Mouse (Mus musculus) heart, embryonic 10.5 days (tissue): ENCODE measurements around the gene Cyb5b. TPM values are rescaled to one million over a fixed set of nuclear protein-coding genes. Genes with fewer than 3 reads are reported as not detected.
"Not testable (repeated sequence)": the region's sequence is repeated elsewhere in the genome, so short reads cannot be mapped to it uniquely, and the experiment has no call there.

ENCODE experiments used
- DNase-seq: peaks from one replicate; pipeline ENCODE4 v3.0.0-alpha.2; 2017; ENCODE audit warnings: low spot score
- H3K27ac ChIP-seq: fragments of 300-500 bp; sonication (generic); 2 replicates; pipeline ENCODE4 v1.5.1; 2016; ENCODE audit warnings: mild to moderate bottlenecking
- H3K27me3 ChIP-seq: fragments of 300-500 bp; sonication (generic); 2 replicates; pipeline ENCODE4 v1.6.1; 2016; ENCODE audit warnings: mild to moderate bottlenecking; ENCODE audit not compliant: poor library complexity, insufficient read depth, severe bottlenecking
- H3K36me3 ChIP-seq: fragments of 300-500 bp; sonication (generic); 2 replicates; pipeline ENCODE4 v1.6.1; 2016; ENCODE audit warnings: mild to moderate bottlenecking, moderate library complexity
- H3K4me1 ChIP-seq: fragments of 300-500 bp; sonication (generic); 2 replicates; pipeline ENCODE4 v1.6.1; 2016; ENCODE audit warnings: mild to moderate bottlenecking
- H3K4me3 ChIP-seq: fragments of 300-500 bp; sonication (generic); 2 replicates; pipeline ENCODE4 v1.5.1; 2016; ENCODE audit warnings: mild to moderate bottlenecking, moderate library complexity
- H3K9me3 ChIP-seq: fragments of 300-500 bp; sonication (generic); 2 replicates; pipeline ENCODE4 v1.6.1; 2016; ENCODE audit warnings: mild to moderate bottlenecking, moderate library complexity
- WGBS: fragments of 180-500 bp; shearing (Covaris S2); methylation state at CpG from one replicate; pipeline ENCODE4 v1.1.7; 2016; 5-methylcytosine and 5-hydroxymethylcytosine counted together
- polyA plus RNA-seq: library from polyadenylated mRNA; unstranded; fragments of >200 nt; fragmentation: Nextera tagmentation; extraction: Ambion mirVana; gene quantifications from 2 replicates; pipeline ENCODE4 v1.2.1, GENCODE M21; 2016

The Cyb5b gene
- polyA plus RNA-seq, 1 experiment from 2014 or later, result 92.3 TPM

DNA sequence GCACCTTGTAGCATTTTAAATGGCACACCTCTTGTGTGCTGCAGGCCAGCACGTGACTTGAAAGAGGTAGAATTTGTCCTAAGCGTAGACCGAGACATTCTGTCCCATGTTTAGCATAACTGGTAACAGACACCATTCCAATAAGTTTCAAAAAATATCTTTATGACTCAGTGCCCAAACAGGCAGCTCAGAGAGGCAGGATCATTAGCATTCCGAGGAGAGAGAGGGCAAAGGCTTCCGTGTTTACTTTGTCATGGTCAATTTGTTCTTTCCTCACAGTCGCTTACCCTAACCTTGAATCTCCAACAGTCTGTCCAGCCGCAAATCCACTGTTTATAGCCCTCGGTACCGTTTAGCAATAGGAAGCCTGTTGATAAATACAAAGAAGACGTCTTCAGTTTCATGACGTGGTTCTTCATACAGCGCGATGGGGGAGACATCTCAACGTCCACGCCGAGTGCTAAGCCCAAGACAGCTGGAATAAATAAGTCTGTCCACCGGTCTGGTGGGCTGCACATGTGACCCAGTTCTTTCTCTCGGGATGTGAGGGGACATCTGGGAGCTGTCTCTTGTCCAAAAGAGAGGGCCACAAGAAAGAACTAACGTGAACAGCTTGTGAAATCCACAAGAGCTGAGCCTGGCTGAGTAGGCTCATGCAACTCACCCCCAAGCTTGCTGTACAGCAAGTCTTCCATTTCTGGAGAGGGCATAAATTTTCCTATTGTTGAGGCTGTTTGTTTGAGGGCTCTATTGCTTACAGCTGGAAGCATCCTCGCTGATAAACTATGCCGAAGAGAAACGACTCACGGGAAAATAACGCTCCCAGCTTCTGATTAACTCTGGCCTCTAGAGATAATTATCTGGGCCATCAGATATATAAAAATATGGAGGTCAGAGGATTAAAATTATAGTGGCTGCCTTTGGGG lies 47.7 kb downstream of the Cyb5b start:
- Histone ChIP-seq H3K36me3 (no peaks in the 10 kb centered on the region), H3K4me1 (peaks cover 5% of the 10 kb centered on the region; the same call in 1 of the 2 replicates), H3K9me3 (no peaks in the 10 kb centered on the region), H3K4me3 (no peak overlapping the region), H3K27ac (0 out of 2 replicates have a peak overlapping the region, but pooled peaks have one; percentile 16), H3K27me3 (no peaks in the 10 kb centered on the region)
- no peak for DNase-seq
- WGBS, result 76% methylated on average over 24 of the region's 24 CpGs

DNA sequence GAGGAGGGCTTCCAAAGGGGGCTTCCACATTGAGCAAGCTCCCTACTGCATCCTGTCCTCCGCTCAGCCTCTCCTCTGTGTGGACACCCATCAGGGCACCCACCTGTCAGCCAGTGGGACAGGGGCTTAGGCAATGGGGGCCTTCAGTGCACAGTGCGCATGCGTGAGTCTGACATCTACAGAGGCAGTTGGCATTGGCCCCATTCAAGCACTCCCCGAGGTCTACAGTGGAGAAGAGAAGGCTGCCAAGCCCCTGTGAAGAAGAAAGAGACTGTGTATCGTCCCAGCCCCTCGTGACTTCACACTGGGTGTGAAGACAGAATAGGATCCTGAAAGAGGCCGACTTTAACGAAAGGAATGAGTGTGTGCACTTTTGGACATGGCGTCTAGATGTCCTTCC lies 54.7 kb downstream of the Cyb5b start:
- Histone ChIP-seq H3K4me3 (no peak overlapping the region), H3K27ac (no peak overlapping the region), H3K27me3 (no peaks in the 10 kb centered on the region; the same call in 1 of the 2 replicates), H3K9me3 (no peaks in the 10 kb centered on the region), H3K36me3 (no peaks in the 10 kb centered on the region), H3K4me1 (peaks cover 28% of the 10 kb centered on the region)
- 86% methylated on average over 9 of the region's 9 CpGs for WGBS
- no peak for DNase-seq

DNA sequence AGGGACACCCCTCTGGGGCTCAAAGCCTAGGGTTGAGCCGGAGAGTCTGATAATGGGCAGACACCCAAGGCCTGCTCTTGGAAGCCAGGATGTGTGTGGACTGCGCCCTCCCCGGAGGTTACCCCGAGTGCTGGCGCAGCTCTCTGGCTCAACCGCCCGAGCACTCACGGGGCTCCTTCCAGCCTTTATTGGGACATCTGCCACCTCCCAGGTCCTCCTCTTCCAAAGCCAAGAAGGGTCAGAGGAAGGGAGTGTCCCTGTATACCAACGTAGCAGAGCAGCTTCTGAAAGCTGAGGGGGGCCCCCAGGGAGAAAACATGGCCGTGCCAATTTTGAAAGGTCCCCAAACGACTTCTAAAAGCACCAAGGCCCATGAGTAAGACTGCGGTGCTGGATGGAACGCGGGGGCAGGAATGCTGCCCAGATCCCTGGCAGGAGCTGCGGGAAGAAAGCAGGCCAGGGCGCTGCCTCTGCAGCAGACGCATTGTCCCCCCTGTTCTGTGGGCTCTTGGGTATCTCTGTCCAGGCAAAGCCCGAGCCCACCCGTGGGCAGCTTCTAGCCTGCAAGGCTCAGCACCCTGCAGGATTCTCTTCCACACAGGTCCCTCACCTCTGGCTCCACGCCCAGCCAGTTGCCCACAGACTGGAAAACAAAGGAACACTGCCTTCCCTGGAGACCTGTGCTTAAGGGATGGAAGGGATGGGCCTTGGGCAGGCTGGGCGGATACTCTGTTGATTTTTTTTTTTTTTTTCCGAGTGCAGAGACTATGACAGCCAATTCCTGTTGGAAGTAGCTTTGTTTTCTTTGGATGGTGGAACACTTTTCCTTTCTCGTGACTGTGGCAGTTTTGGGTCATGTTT lies 55.5 kb downstream of the Cyb5b start:
- no peaks in the 10 kb centered on the region; the same call in 1 of the 2 replicates for H3K27me3 ChIP-seq
- DNase-seq, result no peak

DNA sequence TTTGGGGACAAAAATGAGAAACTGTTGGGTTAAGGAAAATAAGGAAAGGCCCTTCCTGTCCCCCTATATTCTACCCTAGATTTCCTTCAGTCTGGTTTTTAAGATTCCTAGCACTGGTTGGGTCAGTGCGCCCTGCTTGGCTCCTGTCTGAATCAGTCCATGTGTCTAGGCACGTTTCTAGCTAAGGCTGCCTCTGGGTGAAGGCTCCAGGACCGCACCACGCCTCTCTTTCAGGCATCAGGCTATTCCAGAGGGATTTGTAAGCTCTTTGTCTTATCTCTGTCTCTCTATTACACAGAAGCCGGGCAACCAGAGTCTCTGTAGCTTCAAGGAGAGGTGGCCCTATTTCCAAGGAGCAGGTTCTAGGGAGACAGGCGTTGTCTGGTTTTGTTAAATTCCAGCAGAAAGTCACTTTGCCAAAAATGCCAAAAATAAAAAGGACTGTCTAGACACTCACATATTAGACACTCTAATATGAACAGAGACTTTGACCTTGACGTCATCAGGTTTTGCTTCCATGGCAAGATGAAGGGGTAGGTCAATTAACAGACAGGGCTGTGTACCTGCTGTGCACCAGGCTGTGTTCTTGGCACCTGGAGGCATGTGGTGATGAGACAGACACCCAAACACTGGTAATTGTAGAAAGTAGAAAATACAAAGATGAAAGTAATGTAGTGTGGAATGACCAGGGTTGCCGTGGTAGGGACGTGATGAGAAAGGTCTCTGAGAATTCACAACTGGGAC lies 56.5 kb downstream of the Cyb5b start:
- Histone ChIP-seq H3K27ac (peak overlapping the region; percentile 70), H3K36me3 (no peaks in the 10 kb centered on the region), H3K9me3 (no peaks in the 10 kb centered on the region), H3K27me3 (no peaks in the 10 kb centered on the region; the same call in 1 of the 2 replicates), H3K4me3 (no peak overlapping the region), H3K4me1 (peaks cover 27% of the 10 kb centered on the region)
- no peak for DNase-seq
- 71% methylated on average over 9 of the region's 9 CpGs for WGBS

More for the DNA sequence above, 55.5 kb downstream of the Cyb5b start:
- Histone ChIP-seq H3K4me1 (peaks cover 28% of the 10 kb centered on the region), H3K36me3 (no peaks in the 10 kb centered on the region), H3K9me3 (no peaks in the 10 kb centered on the region), H3K27ac (peak overlapping the region; percentile 70; the same call in 1 of the 2 replicates), H3K4me3 (no peak overlapping the region)
- WGBS, result 70% methylated on average over 23 of the region's 23 CpGs

DNA sequence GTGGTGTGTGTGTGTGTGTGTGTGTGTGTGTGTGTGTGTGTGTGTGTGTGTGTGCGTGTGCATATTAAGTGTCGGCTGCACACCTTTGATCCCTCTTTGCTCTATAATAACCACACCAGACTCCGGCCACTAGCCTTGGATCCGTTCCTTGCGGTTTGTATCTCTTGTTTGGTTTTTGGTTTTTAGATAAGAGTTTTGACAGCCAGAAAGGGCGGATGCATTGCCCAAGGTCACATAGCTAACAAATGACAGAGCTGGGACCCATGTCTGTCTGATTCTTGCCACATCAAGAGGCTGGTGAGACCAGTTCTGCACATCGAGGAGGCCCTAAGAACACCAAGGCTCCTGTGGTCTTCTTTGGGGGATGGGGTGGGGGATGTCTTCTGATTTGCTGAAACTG lies 58.7 kb downstream of the Cyb5b start:
- 41% methylated on average over 7 of the region's 7 CpGs for WGBS
- H3K27me3 ChIP-seq, result no peaks in the 10 kb centered on the region; the same call in 1 of the 2 replicates

DNA sequence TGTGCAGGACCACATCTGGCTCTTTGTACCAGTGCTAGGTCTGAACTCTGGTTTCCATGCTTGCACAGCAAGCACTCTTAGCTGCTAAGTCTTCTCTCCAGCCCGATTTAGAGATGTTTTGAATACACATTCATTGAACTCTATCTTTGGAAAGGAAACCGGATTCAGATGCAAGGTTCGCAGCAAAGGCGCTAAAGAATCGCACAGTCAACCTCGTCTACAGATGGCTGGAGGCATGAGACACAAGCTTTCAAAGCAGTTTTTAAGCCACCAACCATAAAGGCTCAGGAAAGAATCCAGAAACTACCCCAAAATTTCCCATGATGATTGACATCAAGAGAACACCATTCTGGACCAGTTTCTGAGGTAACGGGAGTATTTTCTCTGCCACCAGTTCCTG lies 61.6 kb downstream of the Cyb5b start:
- no peaks in the 10 kb centered on the region for H3K36me3 ChIP-seq
- H3K27me3 ChIP-seq, result no peaks in the 10 kb centered on the region
- no peak for DNase-seq
- 88% methylated on average over 7 of the region's 7 CpGs for WGBS
- peaks cover 11% of the 10 kb centered on the region for H3K4me1 ChIP-seq
- no peak overlapping the region for H3K27ac ChIP-seq
- H3K4me3 ChIP-seq, result no peak overlapping the region
- no peaks in the 10 kb centered on the region for H3K9me3 ChIP-seq

More for the DNA sequence above, 58.7 kb downstream of the Cyb5b start:
- no peak for DNase-seq
- peaks cover 23% of the 10 kb centered on the region for H3K4me1 ChIP-seq
- H3K4me3 ChIP-seq, result no peak overlapping the region
- no peak overlapping the region for H3K27ac ChIP-seq
- no peaks in the 10 kb centered on the region for H3K36me3 ChIP-seq
- H3K9me3 ChIP-seq, result no peaks in the 10 kb centered on the region

DNA sequence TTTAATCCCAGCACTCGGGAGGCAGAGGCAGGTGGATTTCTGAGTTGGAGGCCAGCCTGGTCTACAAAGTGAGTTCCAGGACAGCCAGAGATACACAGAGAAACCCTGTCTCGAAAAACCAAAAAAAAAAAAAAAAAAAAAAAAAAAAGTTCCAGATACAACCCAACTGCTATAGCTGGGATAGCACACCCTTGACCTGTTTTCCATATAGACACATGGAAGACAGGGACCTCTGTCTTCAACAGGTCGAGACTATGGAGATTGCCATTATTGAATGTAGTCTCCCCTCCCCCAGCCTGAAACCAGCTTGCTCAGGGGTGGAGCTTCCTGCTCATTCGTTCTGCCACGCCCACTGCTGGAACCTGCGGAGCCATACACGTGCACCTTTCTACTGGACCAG lies 66.8 kb downstream of the Cyb5b start:
- H3K4me3 ChIP-seq, H3K27me3 ChIP-seq, H3K4me1 ChIP-seq, H3K36me3 ChIP-seq, H3K9me3 ChIP-seq, DNase-seq, H3K27ac ChIP-seq: not testable (repeated sequence)
- 60% methylated on average over 7 of the region's 7 CpGs for WGBS

DNA sequence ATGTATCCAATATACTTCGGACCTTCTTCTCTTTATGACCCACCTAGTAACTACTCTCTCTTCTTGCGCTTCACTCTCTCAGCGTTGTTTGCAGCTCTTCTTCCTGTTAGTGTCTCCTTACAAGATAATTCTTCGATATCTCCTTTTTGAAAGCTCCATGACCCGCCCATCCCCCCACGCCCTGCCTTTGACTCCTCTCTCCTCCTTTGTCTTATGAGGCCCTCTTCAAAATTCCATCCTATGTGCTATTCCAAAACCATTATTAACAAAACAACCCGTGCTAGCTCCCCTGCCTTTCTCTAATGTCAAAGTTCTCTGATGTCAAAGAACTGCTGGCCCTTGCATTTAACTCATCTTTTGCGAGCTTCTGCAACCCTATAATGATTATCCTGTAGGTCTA lies 67.7 kb downstream of the Cyb5b start:
- H3K4me1 ChIP-seq, result peaks cover 14% of the 10 kb centered on the region
- H3K36me3 ChIP-seq, result no peaks in the 10 kb centered on the region
- H3K27ac ChIP-seq, result no peak overlapping the region
- no peaks in the 10 kb centered on the region for H3K9me3 ChIP-seq
- H3K27me3 ChIP-seq, result no peaks in the 10 kb centered on the region
- no peak overlapping the region for H3K4me3 ChIP-seq
- DNase-seq, result no peak
- 85% methylated on average over 8 of the region's 8 CpGs for WGBS

DNA sequence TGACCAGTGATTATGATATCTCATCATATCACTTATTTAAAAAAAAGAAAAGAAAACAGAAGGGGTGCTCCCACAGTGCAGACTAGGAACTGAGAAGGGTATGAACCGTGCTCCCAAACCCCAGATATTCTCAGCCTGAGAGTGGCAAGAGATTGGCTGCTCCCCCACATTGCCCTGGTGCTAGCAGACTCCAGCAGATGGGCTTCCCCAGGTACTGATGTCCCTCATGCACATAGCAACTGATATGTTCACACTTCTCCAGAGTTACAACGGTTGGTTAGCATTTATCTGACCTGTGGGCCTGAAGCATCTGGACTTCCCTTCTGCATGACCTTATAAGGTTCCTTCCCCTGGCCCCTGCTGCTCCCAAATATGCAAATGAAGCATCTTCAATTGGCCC lies 68.6 kb downstream of the Cyb5b start:
- no peaks in the 10 kb centered on the region for H3K36me3 ChIP-seq
- H3K27ac ChIP-seq, result no peak overlapping the region
- no peak overlapping the region for H3K4me3 ChIP-seq
- H3K27me3 ChIP-seq, result no peaks in the 10 kb centered on the region
- no peak for DNase-seq
- H3K4me1 ChIP-seq, result peaks cover 20% of the 10 kb centered on the region
- no peaks in the 10 kb centered on the region for H3K9me3 ChIP-seq
- WGBS, result 67% methylated on average over 2 of the region's 2 CpGs

DNA sequence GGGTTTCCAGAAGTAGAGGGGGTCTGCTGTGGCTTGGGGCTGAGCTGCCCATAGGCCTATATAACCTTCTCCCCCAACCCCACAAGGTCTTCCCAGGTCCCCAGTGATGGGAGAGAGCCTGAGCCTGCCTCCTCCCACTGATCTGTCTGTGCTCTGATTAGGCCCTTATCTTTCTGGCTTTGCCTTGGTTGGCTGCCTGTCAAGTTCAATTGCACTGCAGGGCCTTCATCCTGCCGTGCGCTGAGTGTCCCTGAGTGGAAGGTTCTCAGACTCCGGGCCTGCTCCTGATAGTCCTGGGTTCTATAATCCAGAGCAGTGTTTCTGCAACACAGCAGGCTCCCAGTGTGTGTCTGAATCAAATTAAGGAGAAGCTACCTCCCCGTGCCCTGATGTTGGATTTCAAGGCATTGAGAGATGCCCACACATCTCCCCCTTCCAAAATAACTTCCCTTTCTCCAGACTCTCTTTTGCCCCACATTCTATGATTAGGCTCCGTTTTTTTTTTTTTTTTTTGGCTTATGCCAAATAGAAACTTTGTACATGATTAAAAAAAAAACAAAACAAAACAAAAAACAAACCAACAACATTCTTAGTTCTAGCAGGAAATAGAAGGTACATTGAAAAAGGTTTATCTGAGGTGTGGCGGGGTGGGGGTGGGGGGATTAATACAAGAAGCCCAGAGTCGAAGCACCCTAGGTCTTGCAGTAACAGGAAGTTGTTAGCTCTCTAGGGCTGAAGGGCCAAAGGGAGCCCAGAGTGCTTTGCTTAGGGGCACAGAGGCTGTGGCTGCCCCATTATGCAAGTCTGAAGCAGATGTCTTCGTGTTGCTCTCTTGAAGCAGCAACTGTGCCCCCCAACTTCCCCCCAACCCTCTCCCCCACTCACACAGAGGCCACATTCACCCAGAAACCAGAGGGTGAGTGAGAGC lies 71.7 kb downstream of the Cyb5b start:
- H3K9me3 ChIP-seq, result no peaks in the 10 kb centered on the region
- H3K4me3 ChIP-seq, result no peak overlapping the region
- peak overlapping the region; percentile 65; the same call in 1 of the 2 replicates for H3K27ac ChIP-seq
- H3K36me3 ChIP-seq, result no peaks in the 10 kb centered on the region
- 32% methylated on average over 8 of the region's 8 CpGs for WGBS
- DNase-seq, result peak; percentile 84
- H3K4me1 ChIP-seq, result peaks cover 33% of the 10 kb centered on the region
- H3K27me3 ChIP-seq, result no peaks in the 10 kb centered on the region

DNA sequence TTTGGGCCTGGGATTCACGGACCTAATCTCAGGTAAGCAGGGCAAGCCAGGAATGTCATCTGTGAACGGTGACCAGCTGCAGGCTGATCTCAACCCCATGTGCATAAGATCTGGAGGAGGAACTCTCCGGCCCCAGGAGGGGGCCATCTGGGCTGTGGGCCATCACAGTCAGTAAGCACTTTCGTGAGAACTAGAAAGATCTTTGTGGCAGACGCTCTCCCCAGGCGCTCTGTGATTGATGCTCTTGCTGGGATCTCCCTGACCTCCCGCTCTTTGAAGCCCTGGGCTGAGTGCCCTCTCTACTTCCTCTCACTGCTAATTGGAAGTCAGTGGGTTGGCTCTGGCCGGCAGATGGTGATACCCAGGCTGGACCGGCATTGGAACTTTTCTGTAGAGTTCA lies 75.7 kb downstream of the Cyb5b start:
- Histone ChIP-seq H3K27ac (0 out of 2 replicates have a peak overlapping the region, but pooled peaks have one; percentile 3), H3K4me3 (no peak overlapping the region), H3K4me1 (peaks cover 38% of the 10 kb centered on the region), H3K27me3 (no peaks in the 10 kb centered on the region), H3K36me3 (no peaks in the 10 kb centered on the region), H3K9me3 (no peaks in the 10 kb centered on the region)
- 23% methylated on average over 9 of the region's 9 CpGs for WGBS
- no peak for DNase-seq
